Mouse (Mus musculus) mammary gland, adult 2 months (tissue): ENCODE measurements around the gene Syngap1. TPM values are rescaled to one million over a fixed set of nuclear protein-coding genes. Genes with fewer than 3 reads are reported as not detected.

ENCODE experiments used
- polyA plus RNA-seq: library from polyadenylated mRNA; depleted of rRNA; stranded (reverse); fragments of >200 nt; gene quantifications from 2 replicates; pipeline ENCODE4 v1.2.3, GENCODE M21; 2012; ENCODE audit warnings: low replicate concordance; rRNA removed

Gene Syngap1
- polyA plus RNA-seq = 24.7 and 34.3 TPM in 2 replicates

GRCm38 (mm10) chr17:26941031-26941789 lies at the start of gene Syngap1:
TSS of gene Syngap1 (plus strand) at chr17:26941253.

GRCm38 (mm10) chr17:26916711-26917482 lies 24.2 kb upstream of the Syngap1 start, which contains the start of gene Kifc5b:
TSS of gene Kifc5b (plus strand) at chr17:26917091.

GRCm38 (mm10) chr17:26932839-26933398 lies 8.1 kb upstream of the Syngap1 start, which contains the start of gene Phf1:
TSS of gene Phf1 (plus strand) at chr17:26933052.

GRCm38 (mm10) chr17:26939178-26939972 lies 1.7 kb upstream of the Syngap1 start, which contains the start of gene Cuta:
TSS of gene Cuta (minus strand) at chr17:26939569.

GRCm38 (mm10) chr17:26972703-26973574 lies 31.9 kb downstream of the Syngap1 start, which contains the start of gene Zbtb9:
TSS of gene Zbtb9 (plus strand) at chr17:26973167.

Other genes starting within 250 kb of the Syngap1 start
- 3.7 and 9.4 TPM in 2 replicates for gene Crebrf, start 225.6 kb upstream of the Syngap1 start, polyA plus RNA-seq
- gene Bnip1, start 160.2 kb upstream of the Syngap1 start, polyA plus RNA-seq = 16.9 and 22.9 TPM in 2 replicates
- gene Nkx2-5, start 96.2 kb upstream of the Syngap1 start, polyA plus RNA-seq = not detected in 2 replicates
- gene Kifc5b, start 24.2 kb upstream of the Syngap1 start, polyA plus RNA-seq = 0.98 and 2.9 TPM in 2 replicates
- 67.9 and 147 TPM in 2 replicates for gene Phf1, start 8.2 kb upstream of the Syngap1 start, polyA plus RNA-seq
- 162 and 300 TPM in 2 replicates for gene Cuta, start 1.7 kb upstream of the Syngap1 start, polyA plus RNA-seq
- gene Zbtb9, start 31.9 kb downstream of the Syngap1 start, polyA plus RNA-seq = 11.9 and 20.7 TPM in 2 replicates
- 59.1 and 66.6 TPM in 2 replicates for gene Bak1, start 87.8 kb downstream of the Syngap1 start, polyA plus RNA-seq
- gene Itpr3, start 116.1 kb downstream of the Syngap1 start, polyA plus RNA-seq = 14.7 and 32.4 TPM in 2 replicates
- gene Uqcc2, start 192.7 kb downstream of the Syngap1 start, polyA plus RNA-seq = 119 and 149 TPM in 2 replicates
- gene Ip6k3, start 226.5 kb downstream of the Syngap1 start, polyA plus RNA-seq = 1.2 and 5.4 TPM in 2 replicates